Mouse (Mus musculus) left cerebral cortex, postnatal 4 days (tissue): Measurements from ENCODE around the gene Gm7073. TPM values are rescaled to one million over a fixed set of nuclear protein-coding genes. Genes with fewer than 3 reads are reported as not detected.

Source experiments
- DNase-seq: peaks from one replicate; pipeline ENCODE4 v3.0.0-alpha.2; 2022
- intact Hi-C: fragments of 180-260 bp; cut with DNase I; formaldehyde crosslinking; loops from one replicate; pipeline ENCODE4 v1.15.1; 2025
- microRNA-seq: library from miRNA; unstranded; fragments of <30 nt; microRNA quantifications from one replicate; pipeline ENCODE4 v1.2.0, GENCODE M21; 2022
- total RNA-seq, 2 experiments: library from RNA; stranded (reverse); gene quantifications; 2 replicates each; pipeline ENCODE4 v1.2.3; 2021

Gene Gm7073
- total RNA-seq, 2 experiments from 2014 or later: not detected

DNA sequence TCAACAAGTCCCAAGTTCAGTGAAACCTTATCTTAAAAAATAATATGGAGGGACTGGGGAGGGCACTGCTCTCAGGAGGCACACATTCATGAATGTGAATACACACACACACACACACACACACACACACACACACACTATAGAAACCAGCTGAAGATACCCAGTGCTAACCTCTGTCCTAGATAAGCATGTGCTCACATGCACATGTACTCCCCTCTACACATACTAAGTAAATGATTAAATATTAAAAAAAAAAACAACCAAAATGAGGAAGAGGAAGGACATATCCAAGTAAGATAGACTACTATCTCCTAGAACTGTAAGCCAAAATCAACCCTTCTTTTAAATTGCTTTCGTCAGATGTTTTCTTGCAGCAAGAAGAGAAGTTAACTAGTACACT lies 152.2 kb downstream of the Gm7073 start:
- intact Hi-C loops: no loop called here
- DNase-seq: no peak

Small RNA genes lying within 50 kb of the gene (microRNA-seq; reads per million reads assigned to microRNA genes)
- 127 reads per million, percentile 52 among the genes with 10 or more reads in this experiment for gene Mir505

Other genes starting within 250 kb of the Gm7073 start
- 10 to 100 TPM; 23.2 to 26.0 TPM for gene Atp11c, start 53.4 kb upstream of the Gm7073 start, total RNA-seq